Mouse (Mus musculus): Measurements from ENCODE around the gene Tbc1d22a. TPM values are rescaled to one million over a fixed set of nuclear protein-coding genes. Genes with fewer than 3 reads are reported as not detected.

Tbc1d22a gene
- polyA plus RNA-seq, 1 experiment from 2014 or later: 9.1 TPM

DNA sequence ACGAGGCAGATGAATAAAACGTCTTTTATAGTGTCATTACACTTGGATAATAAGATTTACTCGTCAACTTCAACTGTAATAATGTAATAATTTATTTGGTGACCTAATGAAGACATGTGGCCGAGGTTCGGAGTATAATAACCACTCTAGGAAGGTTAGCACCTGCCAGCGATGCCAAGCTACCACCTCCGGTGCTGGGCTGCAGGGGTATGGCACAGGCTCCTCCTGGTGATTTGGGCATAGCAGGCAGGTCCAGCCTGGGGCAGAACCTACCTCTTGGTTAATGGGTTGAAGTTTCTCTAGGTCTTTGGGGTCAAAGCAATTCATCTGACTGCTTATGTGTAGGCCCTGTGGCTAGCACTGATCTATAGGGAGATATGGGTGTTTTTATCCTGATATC, 296.9 kb downstream of the Tbc1d22a start:
- H3K9ac ChIP-seq (ENCODE audit: low read length): no peak overlapping the region
- 83% methylated on average over 7 of the region's 7 CpGs for WGBS
- no peak overlapping the region for H3K4me2 ChIP-seq (ENCODE audit: low read length)
- H3K9me3 ChIP-seq (ENCODE audit: control insufficient read depth, low read length): no peaks in the 10 kb centered on the region
- H3K27ac ChIP-seq (replicated peaks in 1 of 2; ENCODE audit: control insufficient read depth in 1 of 2, insufficient read depth in 1 of 2, low read depth in 2 of 2, low read length in 2 of 2): no peak overlapping the region
- H3K27me3 ChIP-seq (ENCODE audit: control insufficient read depth, insufficient read depth, low read length): no peaks in the 10 kb centered on the region; the same call in 1 of the 2 replicates
- no peak for ATAC-seq (ENCODE audit: insufficient number of reproducible peaks, insufficient read depth, low FRiP score, low read depth)
- H3K4me3 ChIP-seq (ENCODE audit: control insufficient read depth in 1 of 2, insufficient read depth in 1 of 2, low read depth in 1 of 2, low read length in 2 of 2): no peak overlapping the region
- no peaks in the 10 kb centered on the region for H3K36me3 ChIP-seq (ENCODE audit: control insufficient read depth, insufficient read depth, low read length)
- no peaks in the 10 kb centered on the region for H3K4me1 ChIP-seq (ENCODE audit: control insufficient read depth in 2 of 2, insufficient read depth in 2 of 2, low read length in 2 of 2)

GRCm38 (mm10) chr15:86513336-86513735, 299.1 kb downstream of the Tbc1d22a start:
- Histone ChIP-seq H3K4me3 (ENCODE audit: control insufficient read depth in 1 of 2, insufficient read depth in 1 of 2, low read depth in 1 of 2, low read length in 2 of 2) (no peak overlapping the region), H3K27ac (replicated peaks in 1 of 2; ENCODE audit: control insufficient read depth in 1 of 2, insufficient read depth in 1 of 2, low read depth in 2 of 2, low read length in 2 of 2) (no peak overlapping the region), H3K9ac (ENCODE audit: low read length) (no peak overlapping the region), H3K9me3 (ENCODE audit: control insufficient read depth, low read length) (no peaks in the 10 kb centered on the region), H3K4me2 (ENCODE audit: low read length) (no peak overlapping the region), H3K27me3 (ENCODE audit: control insufficient read depth, insufficient read depth, low read length) (no peaks in the 10 kb centered on the region; the same call in 1 of the 2 replicates), H3K36me3 (ENCODE audit: control insufficient read depth, insufficient read depth, low read length) (no peaks in the 10 kb centered on the region), H3K4me1 (ENCODE audit: control insufficient read depth in 2 of 2, insufficient read depth in 2 of 2, low read length in 2 of 2) (no peaks in the 10 kb centered on the region)
- ATAC-seq (ENCODE audit: insufficient number of reproducible peaks, insufficient read depth, low FRiP score, low read depth): no peak
- 74% methylated on average over 5 of the region's 5 CpGs for WGBS

DNA sequence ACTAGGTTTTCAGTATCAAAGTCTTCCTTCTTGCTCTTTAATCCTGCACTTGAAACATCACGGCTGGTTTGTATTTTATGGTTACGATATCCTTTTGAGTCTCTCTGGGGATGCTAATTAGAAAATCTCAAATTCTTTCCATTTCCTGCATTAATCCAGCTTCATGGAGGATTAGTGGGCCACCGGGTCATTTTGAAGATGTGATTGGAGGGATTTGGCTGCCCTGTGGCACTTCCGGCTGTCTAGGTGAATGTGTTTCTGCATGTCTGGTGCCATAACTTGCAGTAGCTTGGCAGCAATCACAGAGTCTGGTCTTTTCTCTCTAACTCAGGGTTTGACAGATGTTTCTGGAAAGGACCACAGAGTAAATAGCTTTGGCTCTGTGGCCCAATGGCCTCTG, 305.9 kb downstream of the Tbc1d22a start:
- Histone ChIP-seq H3K36me3 (ENCODE audit: control insufficient read depth, insufficient read depth, low read length) (no peaks in the 10 kb centered on the region), H3K27ac (replicated peaks in 1 of 2; ENCODE audit: control insufficient read depth in 1 of 2, insufficient read depth in 1 of 2, low read depth in 2 of 2, low read length in 2 of 2) (no peak overlapping the region), H3K4me3 (ENCODE audit: control insufficient read depth in 1 of 2, insufficient read depth in 1 of 2, low read depth in 1 of 2, low read length in 2 of 2) (no peak overlapping the region), H3K9ac (ENCODE audit: low read length) (no peak overlapping the region), H3K27me3 (ENCODE audit: control insufficient read depth, insufficient read depth, low read length) (no peaks in the 10 kb centered on the region), H3K4me2 (ENCODE audit: low read length) (no peak overlapping the region), H3K9me3 (ENCODE audit: control insufficient read depth, low read length) (0 out of 2 replicates have a peak, but pooled peaks cover 4% of the 10 kb centered on the region), H3K4me1 (ENCODE audit: control insufficient read depth in 2 of 2, insufficient read depth in 2 of 2, low read length in 2 of 2) (no peaks in the 10 kb centered on the region)
- ATAC-seq (ENCODE audit: insufficient number of reproducible peaks, insufficient read depth, low FRiP score, low read depth): no peak
- 81% methylated on average over 4 of the region's 4 CpGs for whole genome bisulfite sequencing

DNA sequence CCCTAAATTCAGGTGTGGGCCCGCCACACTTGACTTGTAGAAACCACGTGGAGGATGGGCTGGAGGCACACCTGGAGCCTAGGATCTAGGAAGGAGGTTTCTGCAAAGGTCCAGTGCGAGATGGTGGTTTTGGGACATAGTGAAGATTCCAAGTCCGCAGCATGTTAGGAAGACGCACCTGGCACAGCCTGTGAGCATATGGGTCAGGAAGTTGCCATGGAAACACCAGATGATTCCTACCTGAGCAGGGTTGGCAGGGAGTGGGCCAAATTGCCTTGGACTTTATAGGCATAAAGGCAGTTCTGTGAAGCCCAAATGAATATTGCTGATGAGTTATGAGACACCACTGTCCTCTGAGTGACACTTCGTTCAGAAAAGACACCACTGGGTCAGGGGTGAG, 321.1 kb downstream of the Tbc1d22a start:
- no peaks in the 10 kb centered on the region for H3K9me3 ChIP-seq (ENCODE audit: control insufficient read depth, low read length)
- ATAC-seq (ENCODE audit: insufficient number of reproducible peaks, insufficient read depth, low FRiP score, low read depth): no peak
- no peaks in the 10 kb centered on the region for H3K4me1 ChIP-seq (ENCODE audit: control insufficient read depth in 2 of 2, insufficient read depth in 2 of 2, low read length in 2 of 2)
- no peak overlapping the region for H3K9ac ChIP-seq (ENCODE audit: low read length)
- H3K36me3 ChIP-seq (ENCODE audit: control insufficient read depth, insufficient read depth, low read length): no peaks in the 10 kb centered on the region
- no peak overlapping the region for H3K4me3 ChIP-seq (ENCODE audit: control insufficient read depth in 1 of 2, insufficient read depth in 1 of 2, low read depth in 1 of 2, low read length in 2 of 2)
- no peak overlapping the region for H3K27ac ChIP-seq (replicated peaks in 1 of 2; ENCODE audit: control insufficient read depth in 1 of 2, insufficient read depth in 1 of 2, low read depth in 2 of 2, low read length in 2 of 2)
- no peak overlapping the region for H3K4me2 ChIP-seq (ENCODE audit: low read length)
- WGBS: 79% methylated on average over 6 of the region's 6 CpGs
- no peaks in the 10 kb centered on the region for H3K27me3 ChIP-seq (ENCODE audit: control insufficient read depth, insufficient read depth, low read length)

- no peak overlapping the region for H3K9ac ChIP-seq (ENCODE audit: low read length)
- H3K27me3 ChIP-seq (ENCODE audit: control insufficient read depth, insufficient read depth, low read length): no peaks in the 10 kb centered on the region
- WGBS: 67% methylated on average over 3 of the region's 3 CpGs
- no peak overlapping the region for H3K4me2 ChIP-seq (ENCODE audit: low read length)
- no peaks in the 10 kb centered on the region for H3K4me1 ChIP-seq (ENCODE audit: control insufficient read depth in 2 of 2, insufficient read depth in 2 of 2, low read length in 2 of 2)
- ATAC-seq (ENCODE audit: insufficient number of reproducible peaks, insufficient read depth, low FRiP score, low read depth): no peak
- H3K36me3 ChIP-seq (ENCODE audit: control insufficient read depth, insufficient read depth, low read length): no peaks in the 10 kb centered on the region
- no peak overlapping the region for H3K4me3 ChIP-seq (ENCODE audit: control insufficient read depth in 1 of 2, insufficient read depth in 1 of 2, low read depth in 1 of 2, low read length in 2 of 2)
- H3K27ac ChIP-seq (replicated peaks in 1 of 2; ENCODE audit: control insufficient read depth in 1 of 2, insufficient read depth in 1 of 2, low read depth in 2 of 2, low read length in 2 of 2): no peak overlapping the region
- no peaks in the 10 kb centered on the region for H3K9me3 ChIP-seq (ENCODE audit: control insufficient read depth, low read length)
Measured at GRCm38 (mm10) chr15:86542371-86542770, 328.1 kb downstream of the Tbc1d22a start.

DNA sequence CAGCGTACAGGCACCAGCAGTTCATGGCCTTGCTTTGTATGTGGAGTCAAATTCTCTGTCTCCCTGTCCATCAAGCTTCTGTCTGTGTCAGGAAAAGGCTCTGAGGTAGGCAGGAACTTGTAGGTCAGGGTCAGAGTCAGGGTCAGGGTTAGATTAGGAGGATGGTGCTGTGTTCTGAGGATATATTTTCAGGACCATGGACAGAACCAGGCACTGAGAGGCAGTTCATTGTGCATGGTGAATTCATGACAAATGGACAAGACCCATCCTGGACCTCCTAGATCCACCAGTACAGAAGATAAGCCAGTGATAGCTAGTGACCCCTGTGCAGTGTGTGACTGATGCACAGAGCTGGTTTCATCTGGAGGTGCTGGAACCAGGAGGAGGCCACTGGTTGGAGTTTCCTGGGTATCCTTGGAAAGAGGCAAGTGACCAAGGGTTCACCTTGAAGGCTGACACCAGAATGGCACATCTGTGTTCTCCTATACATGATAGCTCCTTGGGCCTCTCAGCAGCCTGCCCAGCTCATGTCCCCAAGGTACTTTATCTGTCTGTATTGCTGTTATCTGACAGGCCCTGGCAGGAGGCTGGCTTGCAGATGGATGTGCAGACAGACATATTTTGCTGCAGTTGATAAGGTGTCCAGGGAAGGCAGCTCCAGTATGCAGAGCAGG, 330.0 kb downstream of the Tbc1d22a start:
- Histone ChIP-seq H3K9me3 (ENCODE audit: control insufficient read depth, low read length) (peaks cover 3% of the 10 kb centered on the region; the same call in 1 of the 2 replicates), H3K36me3 (ENCODE audit: control insufficient read depth, insufficient read depth, low read length) (no peaks in the 10 kb centered on the region), H3K4me2 (ENCODE audit: low read length) (no peak overlapping the region), H3K27ac (replicated peaks in 1 of 2; ENCODE audit: control insufficient read depth in 1 of 2, insufficient read depth in 1 of 2, low read depth in 2 of 2, low read length in 2 of 2) (no peak overlapping the region), H3K4me3 (ENCODE audit: control insufficient read depth in 1 of 2, insufficient read depth in 1 of 2, low read depth in 1 of 2, low read length in 2 of 2) (no peak overlapping the region), H3K9ac (ENCODE audit: low read length) (no peak overlapping the region), H3K27me3 (ENCODE audit: control insufficient read depth, insufficient read depth, low read length) (no peaks in the 10 kb centered on the region), H3K4me1 (ENCODE audit: control insufficient read depth in 2 of 2, insufficient read depth in 2 of 2, low read length in 2 of 2) (no peaks in the 10 kb centered on the region)
- WGBS: 97% methylated on average over 1 of the region's 1 CpGs
- ATAC-seq (ENCODE audit: insufficient number of reproducible peaks, insufficient read depth, low FRiP score, low read depth): no peak; the same call in 1 of the 2 replicates

Other genes with a start within 250 kb of the Tbc1d22a start
- gene Celsr1, start 180.7 kb upstream of the Tbc1d22a start, polyA plus RNA-seq (2014; fragmentation: Nextera tagmentation; extraction: Ambion mirVana): 2.8 and 3.1 TPM in 2 replicates
- gene Gramd4, start 156.8 kb upstream of the Tbc1d22a start, polyA plus RNA-seq (2014; fragmentation: Nextera tagmentation; extraction: Ambion mirVana): 9.7 and 10.9 TPM in 2 replicates
- gene Cerk, start 28.3 kb upstream of the Tbc1d22a start, polyA plus RNA-seq (2014; fragmentation: Nextera tagmentation; extraction: Ambion mirVana): 15.4 and 16.1 TPM in 2 replicates